Mouse (Mus musculus): ENCODE data around the gene Tomt. TPM values are rescaled to one million over a fixed set of nuclear protein-coding genes. Genes with fewer than 3 reads are reported as not detected.

Gene Tomt
- polyA plus RNA-seq (2017; shearing (Covaris generic)): 0.71 TPM

GRCm38 (mm10) chr7:101906287-101906681, at the start of gene Tomt:
Gene Tomt (minus strand): TSS chr7:101906359.

GRCm38 (mm10) chr7:101933751-101934240, 27.6 kb upstream of the Tomt start, which contains the start of the genes Lrrc51 and Numa1:
Gene Lrrc51 (minus strand): TSS chr7:101933895.
Gene Numa1 (plus strand): TSS chr7:101934111.

GRCm38 (mm10) chr7:101905561-101906286, 435 bp downstream of the Tomt start, which contains the start of gene Lamtor1:
Gene Lamtor1 (plus strand): TSS chr7:101905904.

GRCm38 (mm10) chr7:101870629-101871028, 35.5 kb downstream of the Tomt start, which contains the start of gene Folr1:
Gene Folr1 (minus strand): TSS chr7:101870788.

GRCm38 (mm10) chr7:101863415-101863814, 42.7 kb downstream of the Tomt start, which contains the start of gene Anapc15:
Gene Anapc15 (plus strand): TSS chr7:101863715.

GRCm38 (mm10) chr7:101857094-101857493, 49.1 kb downstream of the Tomt start, which contains the start of gene Folr2:
Gene Folr2 (minus strand): TSS chr7:101857194.

Other genes starting within 250 kb of the Tomt start
- gene Clpb, start 242.7 kb downstream of the Tomt start, polyA plus RNA-seq (2017; shearing (Covaris generic)): 26.2 TPM
- gene Phox2a, start 88.0 kb downstream of the Tomt start, polyA plus RNA-seq (2017; shearing (Covaris generic)): not detected
- gene Inppl1, start 68.1 kb downstream of the Tomt start, polyA plus RNA-seq (2017; shearing (Covaris generic)): 5.6 TPM
- gene Folr2, start 49.2 kb downstream of the Tomt start, polyA plus RNA-seq (2017; shearing (Covaris generic)): not detected
- 64.5 TPM for gene Anapc15, start 42.6 kb downstream of the Tomt start, polyA plus RNA-seq (2017; shearing (Covaris generic))
- gene Folr1, start 35.6 kb downstream of the Tomt start, polyA plus RNA-seq (2017; shearing (Covaris generic)): not detected
- 172 TPM for gene Lamtor1, start 455 bp downstream of the Tomt start, polyA plus RNA-seq (2017; shearing (Covaris generic))
- 3.2 TPM for gene Lrrc51, start 27.5 kb upstream of the Tomt start, polyA plus RNA-seq (2017; shearing (Covaris generic))
- gene Numa1, start 27.8 kb upstream of the Tomt start, polyA plus RNA-seq (2017; shearing (Covaris generic)): 185 TPM
- 4.6 TPM for gene Il18bp, start 112.3 kb upstream of the Tomt start, polyA plus RNA-seq (2017; shearing (Covaris generic))
- gene Rnf121, start 159.1 kb upstream of the Tomt start, polyA plus RNA-seq (2017; shearing (Covaris generic)): 27.3 TPM
- gene Xndc1, start 159.2 kb upstream of the Tomt start, polyA plus RNA-seq (2017; shearing (Covaris generic)): 29.3 TPM
- 1.1 TPM for gene Xntrpc, start 159.4 kb upstream of the Tomt start, polyA plus RNA-seq (2017; shearing (Covaris generic))
- not detected for gene Trpc2, start 176.8 kb upstream of the Tomt start, polyA plus RNA-seq (2017; shearing (Covaris generic))
- not detected for gene Art1, start 195.4 kb upstream of the Tomt start, polyA plus RNA-seq (2017; shearing (Covaris generic))
- 0.66 TPM for gene Art5, start 203.1 kb upstream of the Tomt start, polyA plus RNA-seq (2017; shearing (Covaris generic))
- not detected for gene Chrna10, start 210.5 kb upstream of the Tomt start, polyA plus RNA-seq (2017; shearing (Covaris generic))

Data from CD4-positive, CD25-positive, alpha-beta regulatory T cell, adult 9 weeks (primary cell).